Mouse (Mus musculus): ENCODE results near the gene Ell2. TPM values are rescaled to one million over a fixed set of nuclear protein-coding genes. Genes with fewer than 3 reads are reported as not detected.

Gene Ell2
- 1 to 10 TPM; 3.6 to 8.0 TPM for total RNA-seq (2023)

GRCm38 (mm10) chr13:75706457-75706856 lies at the start of gene Ell2:
Ell2 (plus strand) TSS chr13:75706757.

Other genes starting within 250 kb of the Ell2 start
- gene Glrx, start 133.1 kb downstream of the Ell2 start, total RNA-seq (2023): 10 to 100 TPM; 20.3 to 27.3 TPM
- under 1 TPM in 1 of 2 experiments, not detected in 1; 0.32 TPM for gene Rhobtb3, start 237.2 kb downstream of the Ell2 start, total RNA-seq (2023)